Mouse (Mus musculus) ES-Bruce4 (cell line): Measurements from ENCODE around the gene Ugp2.

ENCODE experiments used
- CTCF ChIP-seq: IDR thresholded peaks from one replicate; pipeline ENCODE4 v1.8.1; 2011; ENCODE audit warnings: low read depth, low read length
- POLR2A ChIP-seq: IDR thresholded peaks from one replicate; pipeline ENCODE4 v1.8.1; 2011; ENCODE audit warnings: low read length; ENCODE audit not compliant: insufficient read depth

DNA sequence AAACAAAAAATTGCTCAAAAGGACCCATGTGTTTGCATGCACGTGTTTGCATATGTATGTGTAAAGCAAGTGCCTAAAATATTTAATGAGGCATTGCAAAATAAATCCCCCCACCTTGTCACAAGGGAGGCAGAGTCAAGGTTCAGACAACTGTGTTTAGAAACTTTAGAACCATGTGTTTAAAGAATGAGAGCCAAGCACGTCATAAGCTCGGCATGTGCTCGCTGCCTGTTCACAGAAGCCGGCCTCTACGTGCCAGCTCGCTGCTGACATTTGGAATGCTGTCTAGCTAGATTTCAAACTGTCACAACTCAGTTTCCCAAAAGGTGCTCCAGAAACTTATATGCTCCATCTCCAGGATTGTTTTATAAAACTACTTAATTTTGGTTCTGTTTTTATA is 27.5 kb upstream of the Ugp2 start:
- TF ChIP-seq POLR2A (no peak), CTCF (no peak)
